Mouse (Mus musculus): ENCODE results near the gene Brdt. TPM values are rescaled to one million over a fixed set of nuclear protein-coding genes. Genes with fewer than 3 reads are reported as not detected.

Brdt gene
- polyA plus RNA-seq, 1 experiment from 2014 or later, result 2.0 TPM

- no peak overlapping the region for H3K4me3 ChIP-seq (ENCODE audit: low read length)
- H3K36me3 ChIP-seq (ENCODE audit: control insufficient read depth, insufficient read depth, low read length), result no peaks in the 10 kb centered on the region
- no peak for ATAC-seq (ENCODE audit: low read depth)
- 62% methylated on average over 4 of the region's 4 CpGs for WGBS
- no peak overlapping the region for H3K9ac ChIP-seq (ENCODE audit: low read length)
- no peaks in the 10 kb centered on the region for H3K9me3 ChIP-seq (ENCODE audit: control insufficient read depth, low read length)
- no peaks in the 10 kb centered on the region for H3K27me3 ChIP-seq (ENCODE audit: control insufficient read depth, insufficient read depth, low read depth, low read length)
- H3K4me2 ChIP-seq (ENCODE audit: low read depth, low read length), result no peak overlapping the region
- H3K27ac ChIP-seq (ENCODE audit: low read length), result no peak overlapping the region
- peaks cover 4% of the 10 kb centered on the region; the same call in 1 of the 2 replicates for H3K4me1 ChIP-seq (replicated peaks; ENCODE audit: control insufficient read depth, insufficient read depth, low read length)
These were observed 23.5 kb upstream of the Brdt start for GRCm38 (mm10) chr5:107307432-107307831.

- Histone ChIP-seq H3K4me1 (replicated peaks; ENCODE audit: control insufficient read depth, insufficient read depth, low read length) (no peaks in the 10 kb centered on the region; the same call in 1 of the 2 replicates), H3K4me2 (ENCODE audit: low read depth, low read length) (no peak overlapping the region), H3K36me3 (ENCODE audit: control insufficient read depth, insufficient read depth, low read length) (no peaks in the 10 kb centered on the region), H3K4me3 (ENCODE audit: low read length) (no peak overlapping the region), H3K9me3 (ENCODE audit: control insufficient read depth, low read length) (no peaks in the 10 kb centered on the region), H3K27me3 (ENCODE audit: control insufficient read depth, insufficient read depth, low read depth, low read length) (no peaks in the 10 kb centered on the region), H3K27ac (ENCODE audit: low read length) (no peak overlapping the region), H3K9ac (ENCODE audit: low read length) (no peak overlapping the region)
- ATAC-seq (ENCODE audit: low read depth), result no peak
- WGBS, result 84% methylated on average over 7 of the region's 7 CpGs
These were observed 13.8 kb upstream of the Brdt start for GRCm38 (mm10) chr5:107317141-107317540.

GRCm38 (mm10) chr5:107320703-107321102 is 10.3 kb upstream of the Brdt start:
- no peak overlapping the region for H3K9ac ChIP-seq (ENCODE audit: low read length)
- H3K4me2 ChIP-seq (ENCODE audit: low read depth, low read length), result no peak overlapping the region
- ATAC-seq (ENCODE audit: low read depth), result no peak
- H3K4me3 ChIP-seq (ENCODE audit: low read length), result no peak overlapping the region
- no peaks in the 10 kb centered on the region; the same call in 1 of the 2 replicates for H3K4me1 ChIP-seq (replicated peaks; ENCODE audit: control insufficient read depth, insufficient read depth, low read length)
- WGBS, result 2% methylated on average over 1 of the region's 1 CpGs
- no peak overlapping the region for H3K27ac ChIP-seq (ENCODE audit: low read length)
- H3K9me3 ChIP-seq (ENCODE audit: control insufficient read depth, low read length), result no peaks in the 10 kb centered on the region
- H3K36me3 ChIP-seq (ENCODE audit: control insufficient read depth, insufficient read depth, low read length), result no peaks in the 10 kb centered on the region
- H3K27me3 ChIP-seq (ENCODE audit: control insufficient read depth, insufficient read depth, low read depth, low read length), result no peaks in the 10 kb centered on the region

GRCm38 (mm10) chr5:107340404-107340803 is 9.4 kb downstream of the Brdt start:
- ATAC-seq (ENCODE audit: low read depth), result peak; percentile 57
- Histone ChIP-seq H3K36me3 (ENCODE audit: control insufficient read depth, insufficient read depth, low read length) (no peaks in the 10 kb centered on the region), H3K27me3 (ENCODE audit: control insufficient read depth, insufficient read depth, low read depth, low read length) (no peaks in the 10 kb centered on the region), H3K27ac (ENCODE audit: low read length) (0 out of 2 replicates have a peak overlapping the region, but pooled peaks have one; percentile 12), H3K4me3 (ENCODE audit: low read length) (no peak overlapping the region), H3K4me1 (replicated peaks; ENCODE audit: control insufficient read depth, insufficient read depth, low read length) (no peaks in the 10 kb centered on the region; the same call in 1 of the 2 replicates), H3K9ac (ENCODE audit: low read length) (no peak overlapping the region), H3K4me2 (ENCODE audit: low read depth, low read length) (no peak overlapping the region), H3K9me3 (ENCODE audit: control insufficient read depth, low read length) (no peaks in the 10 kb centered on the region)
- 57% methylated on average over 3 of the region's 3 CpGs for WGBS

- H3K27me3 ChIP-seq (ENCODE audit: control insufficient read depth, insufficient read depth, low read depth, low read length), result no peaks in the 10 kb centered on the region
- H3K4me1 ChIP-seq (replicated peaks; ENCODE audit: control insufficient read depth, insufficient read depth, low read length), result no peaks in the 10 kb centered on the region; the same call in 1 of the 2 replicates
- WGBS, result 82% methylated on average over 6 of the region's 6 CpGs
- no peaks in the 10 kb centered on the region for H3K36me3 ChIP-seq (ENCODE audit: control insufficient read depth, insufficient read depth, low read length)
- no peak overlapping the region for H3K4me3 ChIP-seq (ENCODE audit: low read length)
- no peak overlapping the region for H3K27ac ChIP-seq (ENCODE audit: low read length)
- H3K4me2 ChIP-seq (ENCODE audit: low read depth, low read length), result no peak overlapping the region
- no peak for ATAC-seq (ENCODE audit: low read depth)
- no peaks in the 10 kb centered on the region for H3K9me3 ChIP-seq (ENCODE audit: control insufficient read depth, low read length)
- no peak overlapping the region for H3K9ac ChIP-seq (ENCODE audit: low read length)
These were observed 11.9 kb downstream of the Brdt start for GRCm38 (mm10) chr5:107342891-107343290.

- Histone ChIP-seq H3K9me3 (ENCODE audit: control insufficient read depth, low read length) (no peaks in the 10 kb centered on the region), H3K9ac (ENCODE audit: low read length) (no peak overlapping the region), H3K4me1 (replicated peaks; ENCODE audit: control insufficient read depth, insufficient read depth, low read length) (no peaks in the 10 kb centered on the region), H3K27ac (ENCODE audit: low read length) (no peak overlapping the region), H3K4me2 (ENCODE audit: low read depth, low read length) (no peak overlapping the region), H3K4me3 (ENCODE audit: low read length) (no peak overlapping the region), H3K36me3 (ENCODE audit: control insufficient read depth, insufficient read depth, low read length) (no peaks in the 10 kb centered on the region), H3K27me3 (ENCODE audit: control insufficient read depth, insufficient read depth, low read depth, low read length) (no peaks in the 10 kb centered on the region)
- 31% methylated on average over 1 of the region's 1 CpGs for WGBS
- ATAC-seq (ENCODE audit: low read depth), result no peak
These were observed 15.3 kb downstream of the Brdt start for GRCm38 (mm10) chr5:107346214-107346613.

GRCm38 (mm10) chr5:107352566-107352965 is 21.6 kb downstream of the Brdt start:
- no peak overlapping the region for H3K4me2 ChIP-seq (ENCODE audit: low read depth, low read length)
- H3K4me3 ChIP-seq (ENCODE audit: low read length), result no peak overlapping the region
- ATAC-seq (ENCODE audit: low read depth), result no peak
- 91% methylated on average over 1 of the region's 1 CpGs for WGBS
- no peaks in the 10 kb centered on the region; the same call in 1 of the 2 replicates for H3K4me1 ChIP-seq (replicated peaks; ENCODE audit: control insufficient read depth, insufficient read depth, low read length)
- no peaks in the 10 kb centered on the region for H3K27me3 ChIP-seq (ENCODE audit: control insufficient read depth, insufficient read depth, low read depth, low read length)
- no peaks in the 10 kb centered on the region for H3K36me3 ChIP-seq (ENCODE audit: control insufficient read depth, insufficient read depth, low read length)
- H3K9ac ChIP-seq (ENCODE audit: low read length), result no peak overlapping the region
- H3K27ac ChIP-seq (ENCODE audit: low read length), result no peak overlapping the region
- H3K9me3 ChIP-seq (ENCODE audit: control insufficient read depth, low read length), result no peaks in the 10 kb centered on the region

- no peak overlapping the region for H3K4me2 ChIP-seq (ENCODE audit: low read depth, low read length)
- 56% methylated on average over 3 of the region's 3 CpGs for WGBS
- H3K4me3 ChIP-seq (ENCODE audit: low read length), result no peak overlapping the region
- no peaks in the 10 kb centered on the region for H3K27me3 ChIP-seq (ENCODE audit: control insufficient read depth, insufficient read depth, low read depth, low read length)
- H3K36me3 ChIP-seq (ENCODE audit: control insufficient read depth, insufficient read depth, low read length), result no peaks in the 10 kb centered on the region
- H3K4me1 ChIP-seq (replicated peaks; ENCODE audit: control insufficient read depth, insufficient read depth, low read length), result no peaks in the 10 kb centered on the region; the same call in 1 of the 2 replicates
- no peak overlapping the region for H3K9ac ChIP-seq (ENCODE audit: low read length)
- H3K9me3 ChIP-seq (ENCODE audit: control insufficient read depth, low read length), result no peaks in the 10 kb centered on the region
- no peak overlapping the region for H3K27ac ChIP-seq (ENCODE audit: low read length)
- ATAC-seq (ENCODE audit: low read depth), result no peak
These were observed 23.0 kb downstream of the Brdt start for GRCm38 (mm10) chr5:107353981-107354380.

- no peak for ATAC-seq (ENCODE audit: low read depth)
- Histone ChIP-seq H3K27ac (ENCODE audit: low read length) (no peak overlapping the region), H3K36me3 (ENCODE audit: control insufficient read depth, insufficient read depth, low read length) (no peaks in the 10 kb centered on the region), H3K4me1 (replicated peaks; ENCODE audit: control insufficient read depth, insufficient read depth, low read length) (peaks cover 3% of the 10 kb centered on the region; the same call in 1 of the 2 replicates), H3K9ac (ENCODE audit: low read length) (no peak overlapping the region), H3K4me3 (ENCODE audit: low read length) (no peak overlapping the region), H3K27me3 (ENCODE audit: control insufficient read depth, insufficient read depth, low read depth, low read length) (no peaks in the 10 kb centered on the region), H3K4me2 (ENCODE audit: low read depth, low read length) (no peak overlapping the region), H3K9me3 (ENCODE audit: control insufficient read depth, low read length) (no peaks in the 10 kb centered on the region)
- WGBS, result 27% methylated on average over 1 of the region's 1 CpGs
These were observed 24.8 kb downstream of the Brdt start for GRCm38 (mm10) chr5:107355801-107356200.

GRCm38 (mm10) chr5:107357723-107358122 is 26.8 kb downstream of the Brdt start:
- ATAC-seq (ENCODE audit: low read depth), result no peak
- WGBS, result 74% methylated on average over 8 of the region's 8 CpGs

More at GRCm38 (mm10) chr5:107357723-107358122, 26.8 kb downstream of the Brdt start:
- H3K36me3 ChIP-seq (ENCODE audit: control insufficient read depth, insufficient read depth, low read length), result no peaks in the 10 kb centered on the region
- no peak overlapping the region for H3K4me3 ChIP-seq (ENCODE audit: low read length)
- no peaks in the 10 kb centered on the region for H3K9me3 ChIP-seq (ENCODE audit: control insufficient read depth, low read length)
- H3K27ac ChIP-seq (ENCODE audit: low read length), result no peak overlapping the region
- H3K4me1 ChIP-seq (replicated peaks; ENCODE audit: control insufficient read depth, insufficient read depth, low read length), result peaks cover 3% of the 10 kb centered on the region; the same call in 1 of the 2 replicates
- H3K9ac ChIP-seq (ENCODE audit: low read length), result no peak overlapping the region
- no peaks in the 10 kb centered on the region for H3K27me3 ChIP-seq (ENCODE audit: control insufficient read depth, insufficient read depth, low read depth, low read length)
- no peak overlapping the region for H3K4me2 ChIP-seq (ENCODE audit: low read depth, low read length)
